Mouse (Mus musculus): ENCODE results near the gene Rtkn2.

Gene Rtkn2

DNA sequence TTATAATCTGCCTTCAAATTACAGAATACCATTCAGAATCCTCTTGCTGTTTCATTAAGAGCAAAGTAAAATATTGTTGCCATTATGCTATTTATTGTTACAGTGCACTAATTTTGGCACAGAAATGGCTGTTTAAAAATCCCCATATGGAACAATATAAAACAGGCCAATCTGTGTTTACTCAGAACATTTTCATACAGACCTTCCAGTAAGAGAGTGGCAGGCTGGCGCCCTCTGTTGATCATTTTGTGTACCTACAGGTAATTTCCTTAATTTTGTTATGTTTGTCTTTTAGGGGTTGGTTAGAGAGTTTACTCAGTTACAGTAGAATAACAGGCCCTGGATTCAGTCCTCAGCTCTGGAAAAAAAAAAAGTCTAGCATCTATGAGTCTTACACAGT, 16.8 kb downstream of the Rtkn2 start:
- peak in 1 of 2 experiments; percentile 51 for DNase-seq (ENCODE audit: low spot score in 2 of 2)

DNA sequence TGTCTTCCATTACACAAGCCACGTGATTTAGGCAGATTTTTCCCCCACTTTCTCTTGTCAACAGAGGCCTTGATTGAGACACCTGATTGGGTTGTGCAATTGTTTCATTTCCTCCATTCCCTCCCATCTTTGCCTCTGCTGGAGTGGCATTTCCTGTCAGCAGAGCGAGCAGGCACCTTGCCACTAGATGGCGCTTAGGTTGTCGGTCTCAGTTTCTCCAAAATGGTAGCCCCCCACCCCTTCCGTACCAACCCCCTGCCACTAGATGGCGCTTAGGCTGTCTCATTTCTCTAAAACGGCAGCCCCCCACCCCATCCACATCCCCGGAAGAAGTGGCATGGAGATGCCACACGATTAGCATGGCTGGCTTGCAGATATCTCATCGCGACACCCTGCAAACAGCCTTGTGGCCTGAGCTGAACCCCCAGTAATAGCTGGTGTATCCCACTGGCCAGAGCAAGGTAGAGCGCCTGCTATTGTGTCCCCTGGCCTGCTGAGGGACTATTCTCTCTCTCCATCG, 18.8 kb downstream of the Rtkn2 start:
- peak in 1 of 2 experiments; percentile 55 for DNase-seq (ENCODE audit: low spot score in 2 of 2)

DNA sequence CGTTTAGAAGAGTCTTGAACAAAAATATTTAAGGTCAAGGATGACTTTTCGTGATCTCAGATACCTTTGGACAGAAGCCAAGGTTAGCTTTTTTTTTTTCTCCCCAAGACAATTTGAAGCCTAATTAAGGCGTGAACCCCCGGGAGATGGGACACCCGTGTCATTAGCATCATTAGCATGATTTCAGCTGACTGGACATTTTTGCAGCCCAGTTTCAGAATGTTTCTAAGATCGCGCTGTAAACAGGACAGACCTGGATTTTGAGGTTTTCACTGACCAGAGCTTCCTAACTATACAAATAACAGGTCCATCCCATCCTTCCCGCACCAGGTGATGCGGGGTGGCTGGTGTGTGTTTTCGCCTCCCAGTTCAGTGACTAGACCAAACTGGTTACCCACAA, 19.8 kb downstream of the Rtkn2 start:
- DNase-seq (ENCODE audit: low spot score in 2 of 2): no peak

DNA sequence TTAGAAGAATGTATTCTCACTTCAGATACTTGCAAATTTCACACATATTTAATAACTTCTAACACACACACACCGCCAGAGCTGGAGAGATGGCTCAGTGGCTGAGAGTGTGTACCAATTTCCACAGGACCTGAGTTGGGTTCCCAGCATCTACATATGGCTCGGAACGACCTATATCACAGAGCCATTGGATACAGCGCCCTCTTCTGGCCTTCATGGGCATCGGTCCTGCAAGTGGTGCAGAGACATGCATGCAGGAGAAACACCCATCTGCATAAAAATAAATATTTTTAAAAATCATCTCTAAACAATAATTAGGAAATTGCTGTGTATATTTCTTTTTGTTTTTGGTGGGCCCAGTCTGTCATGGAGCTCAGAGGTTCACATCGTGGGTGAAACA, 22.1 kb downstream of the Rtkn2 start:
- DNase-seq (ENCODE audit: low spot score in 2 of 2): no peak

DNA sequence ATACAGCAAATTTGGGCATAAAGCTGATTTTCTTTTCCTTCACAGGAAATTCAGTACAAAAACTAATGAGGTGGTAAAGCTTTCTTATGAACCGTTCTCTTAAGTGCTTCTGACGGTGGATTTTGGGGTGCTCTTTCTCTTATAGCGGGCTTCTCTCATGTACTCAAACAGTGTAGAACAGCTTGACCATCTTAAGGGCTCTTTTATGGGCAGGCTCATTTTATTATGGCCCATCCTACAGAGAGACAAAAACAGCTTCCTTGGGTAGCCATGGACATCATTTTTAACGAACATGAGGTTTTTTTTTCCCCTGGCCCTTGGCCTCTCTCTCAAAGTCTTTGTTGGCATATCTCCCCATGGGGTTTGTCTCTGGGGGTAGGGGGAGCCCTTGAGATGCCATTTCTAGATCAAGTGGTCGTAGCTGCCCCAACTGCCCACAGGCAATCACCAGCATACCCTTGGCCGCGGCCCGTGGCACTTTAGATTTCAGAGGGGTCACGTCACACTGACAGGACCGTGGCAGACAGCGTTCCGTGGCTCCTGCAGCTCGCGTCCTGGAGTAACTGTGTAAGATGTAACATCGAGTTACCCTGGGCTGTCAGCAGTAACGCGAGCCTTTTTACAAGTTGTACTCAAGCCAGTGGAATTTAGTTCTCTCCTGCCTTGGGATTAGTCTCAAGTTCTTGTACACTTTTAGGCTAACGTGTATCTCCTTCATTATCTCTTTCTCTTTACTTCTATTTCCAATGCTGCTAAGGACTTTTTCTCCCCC, 24.5 kb downstream of the Rtkn2 start:
- no peak for DNase-seq (ENCODE audit: low spot score in 2 of 2)

DNA sequence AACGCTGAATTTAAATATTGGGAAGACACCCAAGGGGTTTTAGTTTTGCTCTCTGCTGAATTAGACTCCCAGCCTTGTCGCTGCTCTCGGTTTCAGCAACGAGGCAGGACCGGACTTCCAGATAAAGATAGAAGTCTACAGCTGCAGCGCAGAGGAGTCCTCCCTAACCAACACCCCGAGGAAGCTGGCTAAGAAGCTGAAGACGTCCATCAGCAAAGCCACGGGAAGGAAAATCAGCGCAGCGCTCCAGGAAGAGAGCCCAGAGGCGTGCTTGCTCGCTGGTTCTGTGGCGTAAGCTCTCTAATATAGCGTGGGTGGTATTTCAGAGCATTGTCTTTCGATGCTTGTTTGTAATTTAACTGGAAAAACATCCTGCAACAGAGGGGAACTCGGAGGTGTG, 26.0 kb downstream of the Rtkn2 start:
- DNase-seq (ENCODE audit: low spot score in 2 of 2): no peak

DNA sequence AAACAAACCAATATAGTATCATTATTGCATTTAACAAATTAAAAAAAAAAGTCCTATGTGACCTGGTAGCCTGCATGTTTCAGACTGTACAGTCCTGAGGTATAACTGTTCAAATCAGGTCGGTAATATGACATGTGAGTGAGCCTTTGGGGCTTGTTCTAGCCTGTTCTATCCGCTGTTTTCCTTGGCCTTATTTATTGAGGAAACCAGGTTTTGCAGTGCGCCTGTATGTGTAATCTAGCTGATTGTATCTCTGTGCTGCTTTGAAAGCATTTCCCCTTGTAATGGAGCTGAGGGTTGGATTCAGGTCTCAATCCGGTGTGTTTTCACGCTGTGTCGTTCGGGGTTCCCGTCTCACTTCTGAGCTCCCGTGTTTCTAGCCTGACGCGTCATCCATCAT, 27.1 kb downstream of the Rtkn2 start:
- no peak for DNase-seq (ENCODE audit: low spot score in 2 of 2)

DNA sequence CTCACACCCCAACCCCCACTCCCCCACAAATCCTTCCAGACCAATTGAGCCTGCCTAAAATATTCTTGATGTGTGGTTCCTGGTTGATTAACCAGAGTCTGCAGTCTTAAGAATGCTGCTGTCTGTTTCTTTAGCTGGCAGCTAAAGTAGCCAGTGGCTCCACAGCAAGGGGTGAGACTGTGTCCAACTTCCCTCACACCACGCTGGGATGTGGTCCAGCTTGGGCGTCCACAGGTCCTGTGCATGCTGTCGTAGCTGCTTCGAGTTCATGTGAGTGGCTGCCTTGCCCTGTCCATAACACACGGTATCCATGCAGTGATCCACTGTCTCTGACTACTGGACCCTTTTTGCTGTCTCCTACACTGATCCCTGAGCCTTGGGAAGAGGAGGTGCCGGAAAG, 27.7 kb downstream of the Rtkn2 start:
- DNase-seq (ENCODE audit: low spot score in 2 of 2): no peak

DNA sequence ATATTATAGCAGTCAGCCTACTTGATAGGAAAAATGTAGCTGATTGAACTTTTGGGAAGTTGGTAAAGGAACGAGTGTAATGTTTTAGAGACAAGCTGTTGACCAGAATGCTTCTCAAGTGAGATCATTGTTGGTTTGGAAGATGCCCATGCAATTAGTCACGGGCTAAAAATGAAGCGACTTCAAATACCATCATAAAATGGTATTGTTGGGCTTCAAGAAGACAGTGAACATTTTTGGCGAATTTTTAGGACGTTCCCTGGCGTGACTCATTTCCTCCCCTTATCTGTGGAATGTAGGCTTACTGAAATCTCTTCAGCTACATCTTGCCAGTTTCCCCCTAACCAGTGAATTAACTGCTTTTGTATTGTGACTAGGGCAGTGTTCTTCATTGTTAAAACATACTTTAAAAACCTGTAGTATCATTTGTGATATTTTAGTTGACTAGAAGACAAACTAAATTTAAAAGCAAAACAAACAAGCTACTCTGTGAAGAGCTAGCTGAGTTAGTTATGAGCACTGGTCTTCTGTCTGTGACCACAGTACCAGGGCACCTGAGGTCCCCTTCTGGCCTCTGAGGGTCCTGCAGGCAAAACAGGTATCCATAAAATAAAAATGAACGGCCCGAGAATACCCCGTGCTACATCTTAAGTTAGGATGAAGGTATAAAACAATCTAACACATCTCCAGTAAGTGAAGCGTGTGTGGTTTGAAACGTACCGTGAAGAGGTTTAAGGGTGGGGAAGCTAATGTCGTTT, 29.0 kb downstream of the Rtkn2 start:
- DNase-seq (ENCODE audit: low spot score in 2 of 2): peak in 1 of 2 experiments; percentile 38

DNA sequence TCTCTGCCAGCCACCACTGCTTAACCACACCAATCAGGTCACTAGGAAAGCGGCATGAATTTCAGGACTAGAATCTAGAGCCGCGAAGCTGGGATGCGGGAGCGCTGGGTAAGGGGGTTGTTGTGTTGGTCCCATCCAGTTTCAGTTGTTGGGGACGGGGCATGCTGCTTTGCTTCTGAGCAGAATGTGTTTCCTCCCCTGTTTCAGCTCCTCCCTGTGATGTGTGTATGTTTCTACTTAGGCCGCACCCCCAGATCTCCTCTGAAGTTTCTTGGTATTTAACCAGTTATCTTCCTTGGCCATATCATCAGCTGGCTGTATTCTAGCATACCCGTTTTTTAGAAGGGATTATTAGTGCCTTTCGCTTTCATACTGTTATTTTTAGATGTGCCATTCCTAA, 29.9 kb downstream of the Rtkn2 start:
- DNase-seq (ENCODE audit: low spot score in 2 of 2): no peak

DNA sequence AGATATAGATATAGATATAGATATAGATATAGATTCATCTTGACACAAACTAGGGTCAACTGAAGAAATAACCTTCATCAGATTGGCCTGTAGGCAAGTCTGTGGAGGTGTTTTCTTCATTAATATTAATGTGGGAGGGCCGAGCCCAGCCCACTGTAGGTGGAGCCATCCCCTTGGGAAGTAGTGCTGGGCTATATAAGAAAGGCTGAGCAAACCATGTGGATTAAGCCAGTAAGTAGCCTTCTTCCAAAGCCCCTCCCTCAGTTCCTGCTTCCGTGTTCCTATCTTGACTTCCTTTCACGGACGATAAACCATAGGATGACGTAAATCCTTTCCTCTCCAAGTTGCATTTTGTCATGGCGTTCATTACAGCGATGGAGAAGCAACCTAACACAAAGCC, 30.5 kb downstream of the Rtkn2 start:
- no peak for DNase-seq (ENCODE audit: low spot score in 2 of 2)

DNA sequence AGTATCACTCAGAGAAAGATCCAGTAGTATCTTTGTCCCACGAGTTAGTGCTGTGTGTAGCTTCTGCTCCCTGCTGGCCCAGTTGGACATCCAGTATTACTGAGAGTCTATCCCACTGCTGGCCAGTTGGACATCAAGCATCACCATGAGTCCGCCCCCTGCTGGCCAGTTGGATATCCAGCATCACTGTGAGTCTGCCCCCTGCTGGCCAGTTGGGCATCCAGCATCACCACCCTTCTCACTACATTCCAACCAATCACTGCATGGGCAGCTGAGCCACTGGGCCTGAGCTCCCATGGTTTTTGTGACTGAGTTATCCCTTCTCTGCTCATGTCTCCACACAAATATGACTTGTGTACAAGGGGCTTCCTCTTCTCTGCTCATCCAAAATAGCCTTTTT, 33.8 kb downstream of the Rtkn2 start:
- peak in 1 of 2 experiments; percentile 19 for DNase-seq (ENCODE audit: low spot score in 2 of 2)

DNA sequence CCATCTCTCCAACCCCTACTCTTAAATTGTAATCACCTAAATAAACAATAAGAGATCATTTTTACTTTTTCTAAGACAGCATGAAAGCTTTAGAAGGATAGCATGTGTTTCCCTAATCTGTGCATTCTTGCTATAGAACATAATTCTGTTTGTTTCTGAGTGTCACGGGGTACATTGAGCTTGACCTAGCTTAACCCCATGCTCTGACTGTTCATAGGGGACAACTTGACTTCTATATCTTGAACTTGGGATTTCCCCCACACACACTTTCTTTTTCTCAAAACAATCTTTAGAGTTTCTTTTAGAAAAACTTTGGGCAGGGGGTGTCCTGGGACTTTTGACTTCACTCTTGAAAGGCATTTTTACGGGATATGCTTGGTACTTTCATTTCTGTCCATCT, 41.4 kb downstream of the Rtkn2 start:
- no peak for DNase-seq (ENCODE audit: low spot score in 2 of 2)

DNA sequence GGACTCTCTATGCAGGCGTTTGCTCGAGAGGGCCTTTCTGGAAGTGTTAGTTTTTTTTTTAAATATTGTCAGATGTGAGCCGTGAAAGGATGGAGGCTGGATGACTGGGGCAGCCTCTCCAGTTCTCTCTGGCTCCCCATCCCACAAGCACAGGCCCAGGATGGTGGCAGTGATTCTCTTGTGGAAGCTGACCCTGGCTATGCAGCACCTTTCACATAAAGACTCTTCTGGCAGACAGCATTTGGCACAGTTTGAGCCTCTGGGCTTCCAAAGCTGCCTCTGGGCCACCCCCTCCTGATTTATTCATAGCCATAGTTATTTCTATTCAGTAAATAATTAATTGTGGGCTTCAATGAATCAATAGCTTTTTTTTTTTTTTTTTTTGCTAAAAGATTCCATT, 46.3 kb downstream of the Rtkn2 start:
- DNase-seq (ENCODE audit: low spot score in 2 of 2): no peak

DNA sequence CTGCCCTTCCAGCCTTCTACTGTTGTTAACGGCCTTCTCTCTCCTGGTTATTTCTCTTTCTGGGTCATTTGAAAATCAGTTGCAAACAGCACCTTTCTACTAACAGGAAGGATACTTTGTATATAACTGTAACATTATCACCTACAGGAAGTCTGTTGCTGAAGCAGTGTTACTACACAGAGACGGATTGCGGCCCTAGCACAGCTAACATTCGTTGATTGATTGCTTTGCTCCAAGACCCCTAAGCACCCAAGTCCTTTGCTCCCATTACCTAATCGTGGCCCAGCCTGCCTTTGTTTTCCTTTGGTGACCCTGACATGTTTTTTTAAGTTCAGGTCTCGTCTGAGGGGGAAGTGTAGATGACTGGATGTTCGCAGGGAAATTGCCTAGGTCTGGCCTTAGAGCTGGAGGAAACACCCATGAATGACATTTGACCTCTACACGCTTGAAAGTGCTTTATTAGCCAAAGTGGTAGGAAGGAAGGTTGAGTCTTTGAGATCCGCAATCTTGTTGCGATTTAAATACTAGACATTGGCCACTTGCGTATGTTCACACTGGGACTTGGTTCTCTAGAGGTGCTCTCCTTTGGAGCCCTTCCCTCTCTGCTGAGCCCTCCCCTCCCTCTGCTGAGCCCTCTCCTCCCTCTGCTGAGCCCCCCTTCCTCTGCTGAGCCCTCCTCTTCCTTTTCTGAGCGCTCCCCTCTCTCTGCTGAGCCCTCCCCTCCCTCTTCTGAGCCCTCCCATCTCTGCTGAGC, 49.1 kb downstream of the Rtkn2 start:
- no peak for DNase-seq (ENCODE audit: low spot score in 2 of 2)

DNA sequence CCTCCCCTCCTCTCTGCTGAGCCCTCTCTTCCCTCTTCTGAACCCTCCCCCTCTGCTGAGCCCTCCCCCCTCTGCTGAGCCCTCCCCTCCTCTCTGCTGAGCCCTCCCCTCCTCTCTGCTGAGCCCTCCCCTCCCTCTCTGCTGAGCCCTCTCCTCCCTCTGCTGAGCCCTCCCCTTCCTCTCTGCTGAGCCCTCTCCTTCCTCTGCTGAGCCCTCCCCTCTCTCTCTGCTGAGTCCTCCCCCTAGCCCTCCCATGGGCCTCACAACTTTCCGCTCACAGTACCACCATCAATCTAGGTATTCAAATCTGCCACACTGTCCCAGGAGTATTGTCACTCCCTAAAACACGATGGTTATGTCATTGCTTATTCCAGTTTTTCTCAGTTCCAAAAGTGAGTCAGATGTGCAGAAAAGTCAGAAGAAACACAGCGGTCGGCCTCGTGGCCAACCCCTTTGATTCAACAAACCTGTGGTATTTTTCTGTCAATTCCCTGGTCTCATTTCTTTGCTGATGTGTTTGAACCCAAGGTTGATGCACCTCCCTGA, 49.8 kb downstream of the Rtkn2 start:
- DNase-seq (ENCODE audit: low spot score in 2 of 2): no peak

DNA sequence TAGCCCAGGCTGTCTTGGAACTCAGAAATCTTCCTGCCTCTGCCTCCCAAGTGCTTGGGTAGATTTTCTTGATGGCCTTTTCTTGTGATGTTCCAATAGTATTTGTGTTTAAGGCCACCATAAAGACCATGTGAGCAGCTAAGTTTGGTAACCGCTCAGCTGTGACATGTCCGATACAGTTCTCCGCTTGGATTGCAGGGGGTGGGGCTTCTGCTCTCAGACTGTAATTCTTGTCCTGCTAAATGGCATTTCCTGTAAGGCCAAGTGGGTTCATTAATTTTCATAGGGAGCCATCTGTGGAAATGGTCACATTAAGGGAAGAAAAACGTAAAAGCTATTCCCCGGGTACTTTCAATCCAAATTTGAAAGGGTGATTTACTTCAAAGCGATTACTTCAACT, 50.7 kb downstream of the Rtkn2 start:
- no peak for DNase-seq (ENCODE audit: low spot score in 2 of 2)

DNA sequence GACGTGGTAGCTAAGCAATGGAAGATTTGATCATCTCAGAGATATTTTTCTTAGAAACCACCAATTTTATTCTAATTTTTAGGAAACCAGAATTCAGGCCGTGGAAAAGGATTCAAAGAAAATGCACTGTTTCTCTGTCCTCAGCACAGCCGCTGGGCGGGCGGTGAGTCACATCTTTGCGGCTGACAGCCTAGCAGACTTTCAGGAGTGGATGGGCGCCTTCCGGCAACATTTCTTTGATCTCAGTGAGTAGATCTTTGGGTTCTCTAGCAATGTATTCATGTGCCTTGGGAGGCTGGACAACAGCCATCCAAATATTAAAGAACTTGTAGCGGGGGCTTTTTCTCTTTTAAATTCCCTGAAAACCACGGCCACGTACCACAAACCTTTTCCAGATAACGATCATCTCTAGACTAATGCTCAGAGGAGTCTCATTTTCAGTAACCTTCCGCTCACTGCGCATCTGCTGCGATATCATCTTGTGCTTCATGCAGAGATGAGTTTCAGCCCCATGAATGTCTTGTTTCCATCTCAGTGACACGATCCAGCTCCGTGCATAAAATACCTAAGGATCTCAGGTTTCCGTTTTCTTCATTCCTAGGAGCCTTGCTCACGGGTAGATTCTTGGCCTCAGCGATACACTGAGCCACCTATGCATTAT, 56.5 kb downstream of the Rtkn2 start:
- DNase-seq (ENCODE audit: low spot score in 2 of 2): peak in 1 of 2 experiments; percentile 8

DNA sequence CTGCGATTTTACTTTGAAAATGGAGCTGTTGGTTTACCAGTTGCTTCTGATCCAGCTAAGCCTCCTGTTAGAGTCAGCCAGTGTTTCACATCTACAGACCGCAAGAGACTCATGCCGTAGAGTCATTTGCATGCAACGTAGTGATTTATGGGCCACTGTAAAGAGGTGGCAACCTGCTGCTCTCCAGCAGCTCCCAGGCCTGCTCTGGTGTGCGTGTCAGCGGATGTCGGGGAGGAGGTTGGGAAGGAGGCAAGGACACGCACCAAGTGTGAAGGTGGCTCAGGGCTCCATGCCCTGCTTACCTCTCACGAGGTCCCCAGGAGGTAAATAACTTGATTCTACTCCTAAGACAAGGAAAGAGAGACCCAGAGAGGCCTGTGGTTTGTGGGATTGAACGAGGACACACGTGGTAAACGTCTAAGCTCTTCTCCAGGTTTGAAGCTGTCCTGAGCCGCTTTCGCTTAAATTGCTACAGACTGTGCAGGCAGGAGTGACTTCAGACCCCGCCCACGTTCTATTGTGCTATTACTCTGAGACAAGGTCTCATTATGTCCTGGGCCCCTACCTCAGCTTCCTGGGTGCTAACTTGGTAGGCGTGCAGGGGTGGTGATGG, 57.1 kb downstream of the Rtkn2 start:
- no peak for DNase-seq (ENCODE audit: low spot score in 2 of 2)

DNA sequence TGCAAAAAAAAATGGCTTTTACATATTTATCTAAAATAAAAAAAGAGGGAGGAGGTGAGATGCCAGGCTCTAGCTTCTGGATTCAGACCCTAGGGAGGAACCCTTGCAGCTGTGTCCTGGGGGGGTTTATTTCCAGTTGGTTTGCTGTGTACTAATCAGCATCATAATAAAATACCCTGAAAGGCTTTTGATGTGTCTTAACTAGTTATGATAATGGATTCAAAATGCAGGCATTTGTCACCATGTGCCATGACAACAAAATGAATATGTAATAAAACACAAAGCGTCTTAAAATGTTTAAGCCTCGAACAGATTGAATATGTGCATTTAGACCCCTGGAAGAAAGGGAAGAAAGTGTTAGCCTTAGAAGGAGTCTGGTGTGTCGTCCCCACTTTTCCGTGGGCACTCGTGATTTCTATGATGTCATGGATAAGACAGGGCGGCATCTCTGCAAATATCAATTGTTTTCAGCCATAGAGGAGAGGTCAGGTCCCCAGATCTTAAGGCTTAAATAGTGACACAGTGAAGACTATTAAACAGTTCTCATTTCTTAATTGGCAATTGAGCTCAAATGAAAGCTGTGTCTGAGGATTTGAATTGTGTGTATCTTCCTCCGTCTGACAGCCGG, 59.7 kb downstream of the Rtkn2 start:
- no peak for DNase-seq (ENCODE audit: low spot score in 2 of 2)
